Mouse (Mus musculus): ENCODE measurements around the gene Eif2b1.
A peak's percentile ranks its signal among the peaks of the same experiment; 100 is the strongest.
"Not testable (repeated sequence)": the region's sequence is repeated elsewhere in the genome, so short reads cannot be mapped to it uniquely, and the experiment has no call there.

The Eif2b1 gene

GRCm38 (mm10) chr5:124578633-124579317 is at the start of gene Eif2b1, which contains the start of gene Gtf2h3:
Eif2b1 (minus strand) TSS chr5:124579131.
Gtf2h3 (plus strand) TSS chr5:124579140.
- peak; percentile 92 for DNase-seq (ENCODE audit: low read depth, low spot score)

- peak; percentile 62 for DNase-seq (ENCODE audit: low read depth, low spot score)
These were observed 45.4 kb upstream of the Eif2b1 start for GRCm38 (mm10) chr5:124624291-124624690.

- DNase-seq (ENCODE audit: low read depth, low spot score): no peak
These were observed 44.0 kb upstream of the Eif2b1 start for GRCm38 (mm10) chr5:124622890-124623289.

- DNase-seq (ENCODE audit: low read depth, low spot score): no peak
These were observed 42.4 kb upstream of the Eif2b1 start for GRCm38 (mm10) chr5:124621362-124621761.

- peak; percentile 52 for DNase-seq (ENCODE audit: low read depth, low spot score)
These were observed 39.8 kb upstream of the Eif2b1 start for GRCm38 (mm10) chr5:124618711-124619110.

GRCm38 (mm10) chr5:124614709-124615108 is 35.8 kb upstream of the Eif2b1 start:
- peak; percentile 85 for DNase-seq (ENCODE audit: low read depth, low spot score)

GRCm38 (mm10) chr5:124610965-124611364 is 32.0 kb upstream of the Eif2b1 start:
- DNase-seq (ENCODE audit: low read depth, low spot score): peak; percentile 96

GRCm38 (mm10) chr5:124605041-124605622 is 26.2 kb upstream of the Eif2b1 start:
- no peak for DNase-seq (ENCODE audit: low read depth, low spot score)

- DNase-seq (ENCODE audit: low read depth, low spot score): no peak
These were observed 25.4 kb upstream of the Eif2b1 start for GRCm38 (mm10) chr5:124604296-124604695.

GRCm38 (mm10) chr5:124602349-124602748 is 23.4 kb upstream of the Eif2b1 start:
- DNase-seq (ENCODE audit: low read depth, low spot score): peak; percentile 73

- not testable (repeated sequence) for DNase-seq (ENCODE audit: low read depth, low spot score)
These were observed 20.8 kb upstream of the Eif2b1 start for GRCm38 (mm10) chr5:124599726-124600125.

- peak; percentile 98 for DNase-seq (ENCODE audit: low read depth, low spot score)
These were observed 19.6 kb upstream of the Eif2b1 start for GRCm38 (mm10) chr5:124598224-124599174.

- no peak for DNase-seq (ENCODE audit: low read depth, low spot score)
These were observed 13.8 kb upstream of the Eif2b1 start for GRCm38 (mm10) chr5:124592768-124593167.

- no peak for DNase-seq (ENCODE audit: low read depth, low spot score)
These were observed 3.6 kb upstream of the Eif2b1 start for GRCm38 (mm10) chr5:124582515-124582914.

GRCm38 (mm10) chr5:124575467-124575866 is 3.5 kb downstream of the Eif2b1 start:
- DNase-seq (ENCODE audit: low read depth, low spot score): no peak

- DNase-seq (ENCODE audit: low read depth, low spot score): no peak
These were observed 7.9 kb downstream of the Eif2b1 start for GRCm38 (mm10) chr5:124571068-124571467.

- DNase-seq (ENCODE audit: low read depth, low spot score): peak; percentile 38
These were observed 23.8 kb downstream of the Eif2b1 start for GRCm38 (mm10) chr5:124555145-124555544.

- DNase-seq (ENCODE audit: low read depth, low spot score): peak; percentile 49
These were observed 25.3 kb downstream of the Eif2b1 start for GRCm38 (mm10) chr5:124553607-124554006.

- DNase-seq (ENCODE audit: low read depth, low spot score): peak; percentile 96
These were observed 26.2 kb downstream of the Eif2b1 start, which contains the start of gene Ddx55 for GRCm38 (mm10) chr5:124552558-124553307. Ddx55 (plus strand) TSS chr5:124552864.

- no peak for DNase-seq (ENCODE audit: low read depth, low spot score)
These were observed 26.8 kb downstream of the Eif2b1 start for GRCm38 (mm10) chr5:124552094-124552472.
